Mouse (Mus musculus) erythroblast, embryonic 14.5 days (primary cell): ENCODE results near the gene Cd52.

Experiments
- GATA1 ChIP-seq: IDR thresholded peaks from 2 replicates; pipeline ENCODE4 v1.6.1; 2012; ENCODE audit warnings: low read length, inconsistent platforms, mixed read lengths
- TAL1 ChIP-seq: IDR thresholded peaks from 3 replicates; pipeline ENCODE4 v1.6.1; 2012; ENCODE audit warnings: low read length, inconsistent platforms, mixed read lengths

DNA sequence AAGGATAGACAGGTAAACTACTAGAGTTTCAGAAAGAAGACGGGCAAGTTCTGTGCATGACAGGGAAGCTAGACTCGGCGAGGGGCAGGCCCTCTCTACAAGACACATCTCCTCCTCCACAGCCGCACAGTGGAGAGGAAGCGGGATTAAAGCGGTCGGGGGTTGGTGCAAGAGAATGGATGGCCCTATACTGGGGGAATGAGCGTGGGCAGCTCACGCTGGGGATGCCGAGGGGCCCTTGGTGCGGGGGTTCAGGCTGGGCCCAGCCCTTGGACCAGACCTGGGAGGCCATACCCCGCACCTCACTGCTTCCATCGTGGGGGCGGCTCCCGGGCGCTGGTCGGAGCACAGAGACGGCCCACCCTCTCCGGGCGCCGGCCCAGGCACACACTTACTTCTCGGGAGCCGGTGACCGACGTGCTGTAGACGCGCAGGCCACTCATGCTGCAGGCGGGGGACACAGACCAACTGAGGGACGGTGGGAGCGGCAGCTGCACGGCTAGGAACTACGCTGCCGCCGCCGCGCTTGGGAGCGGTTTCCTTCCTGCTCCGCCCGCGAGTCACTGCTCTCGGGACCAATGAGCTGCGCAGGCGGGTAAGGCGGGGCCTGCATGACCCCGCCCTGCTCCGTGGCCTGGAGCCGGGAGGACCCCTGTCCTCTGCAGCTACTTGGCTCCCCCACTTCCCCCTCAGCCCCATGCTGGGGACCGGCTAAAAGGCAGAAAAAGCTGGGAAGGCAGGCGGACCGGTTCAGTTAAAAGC, 33.5 kb upstream of the Cd52 start, which contains the start of gene Sh3bgrl3:
- TF ChIP-seq GATA1 (no peak), TAL1 (no peak)
